Mouse (Mus musculus) spleen, adult 12 weeks (tissue): ENCODE measurements around the gene Vat1.
"Not testable (repeated sequence)": the region's sequence is repeated elsewhere in the genome, so short reads cannot be mapped to it uniquely, and the experiment has no call there.

ENCODE experiments used
- DNase-seq: peaks from one replicate; pipeline ENCODE4 v3.0.0; 2022; ENCODE audit warnings: low spot score

The Vat1 gene

DNA sequence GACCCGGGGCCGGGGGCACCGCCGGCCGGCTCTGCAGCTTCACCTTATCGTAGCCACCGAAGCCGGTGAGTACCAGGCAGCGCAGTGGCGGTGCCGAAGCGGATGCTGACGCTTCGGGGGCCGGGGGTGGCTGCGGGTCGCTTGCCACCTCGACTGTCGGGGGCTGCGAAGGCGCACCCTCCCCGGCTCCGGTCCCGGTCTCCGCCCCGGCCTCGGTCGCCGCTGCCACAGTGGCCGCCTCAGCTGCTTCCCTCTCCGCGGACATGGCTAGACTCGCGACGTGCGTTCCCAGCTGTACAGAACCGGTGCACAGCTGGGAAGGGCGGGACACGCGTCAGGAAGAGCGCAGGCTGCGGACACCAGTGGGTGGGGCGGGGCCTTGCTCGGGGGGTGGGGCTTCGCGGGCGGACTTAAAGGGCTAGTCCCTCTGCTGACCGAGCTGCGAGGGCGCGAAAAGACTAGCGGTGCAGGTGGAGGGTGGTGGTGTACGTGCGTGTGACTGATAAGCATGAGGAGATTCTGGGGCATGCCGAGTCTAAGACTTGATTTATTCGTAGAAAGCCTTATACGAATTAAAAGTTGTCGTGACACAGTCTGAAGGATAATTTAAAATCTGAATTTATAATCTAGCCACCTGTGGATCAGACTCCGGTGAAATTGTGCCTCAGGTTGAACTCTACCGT, at the start of gene Vat1:
Gene Vat1 (minus strand): TSS at position 362 of the 683 bp plus-strand sequence.
- peak; percentile 39 for DNase-seq

DNA sequence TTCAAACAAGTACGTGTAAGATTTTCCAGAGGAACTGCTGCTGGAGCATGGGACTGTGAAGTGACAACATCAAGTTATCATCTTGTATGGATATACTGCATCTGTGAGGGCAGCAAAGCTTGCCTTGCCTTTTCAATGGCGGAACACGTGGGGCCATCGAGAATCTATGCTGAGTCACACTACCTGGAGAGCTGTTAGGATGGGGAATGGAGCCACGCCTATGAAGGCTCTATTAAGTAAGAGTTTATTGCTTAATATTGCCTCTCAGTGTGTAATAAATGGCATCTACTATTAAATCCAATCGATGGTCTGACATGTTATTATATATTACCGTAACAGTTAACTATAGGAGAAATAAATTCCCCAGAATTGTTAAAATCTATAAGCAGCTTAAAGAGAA, 41.1 kb upstream of the Vat1 start:
- no peak for DNase-seq

DNA sequence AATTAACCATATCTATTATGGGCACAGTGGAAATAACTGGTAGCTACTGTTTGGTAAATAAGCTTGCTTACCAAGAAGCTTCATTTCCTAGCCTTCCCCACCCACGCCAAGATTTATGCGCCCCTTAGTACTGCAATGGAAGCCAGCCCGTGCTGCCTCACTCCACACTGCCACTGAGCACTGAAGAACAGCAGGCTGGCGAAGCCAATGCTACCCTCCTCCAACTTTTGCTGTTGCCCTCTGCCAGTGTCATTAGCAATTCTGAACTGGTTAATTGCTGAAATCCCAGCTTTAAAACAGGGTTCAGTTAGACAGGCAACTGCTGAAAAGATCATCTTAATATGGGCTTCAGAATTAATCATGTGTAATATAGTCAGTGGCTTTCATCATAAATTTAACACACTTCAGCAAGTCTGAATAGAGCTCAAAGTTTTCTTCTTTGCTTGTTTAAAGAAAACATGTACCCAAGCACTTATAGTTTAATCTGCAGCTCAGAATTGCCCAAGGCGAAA, 40.3 kb upstream of the Vat1 start:
- DNase-seq, result no peak

DNA sequence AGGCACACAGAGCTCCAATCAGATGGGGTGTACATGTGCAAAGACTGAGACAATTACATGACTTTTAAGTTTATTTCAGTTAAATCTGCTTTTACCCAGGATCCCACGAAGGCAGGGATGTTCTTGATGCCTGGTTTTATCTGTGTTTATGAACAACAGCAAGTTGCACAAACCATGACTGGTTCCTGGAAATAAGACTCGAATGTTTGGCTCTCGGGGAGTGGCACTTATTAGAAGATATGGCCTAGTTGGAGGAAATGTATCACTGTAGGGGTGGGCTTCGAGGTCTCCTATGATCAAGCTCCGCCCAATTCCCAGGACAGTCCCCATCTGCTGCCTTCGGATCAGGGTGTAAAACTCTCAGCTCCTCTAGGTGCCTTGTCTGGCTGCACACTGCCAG, 20.1 kb upstream of the Vat1 start:
- DNase-seq, result no peak

DNA sequence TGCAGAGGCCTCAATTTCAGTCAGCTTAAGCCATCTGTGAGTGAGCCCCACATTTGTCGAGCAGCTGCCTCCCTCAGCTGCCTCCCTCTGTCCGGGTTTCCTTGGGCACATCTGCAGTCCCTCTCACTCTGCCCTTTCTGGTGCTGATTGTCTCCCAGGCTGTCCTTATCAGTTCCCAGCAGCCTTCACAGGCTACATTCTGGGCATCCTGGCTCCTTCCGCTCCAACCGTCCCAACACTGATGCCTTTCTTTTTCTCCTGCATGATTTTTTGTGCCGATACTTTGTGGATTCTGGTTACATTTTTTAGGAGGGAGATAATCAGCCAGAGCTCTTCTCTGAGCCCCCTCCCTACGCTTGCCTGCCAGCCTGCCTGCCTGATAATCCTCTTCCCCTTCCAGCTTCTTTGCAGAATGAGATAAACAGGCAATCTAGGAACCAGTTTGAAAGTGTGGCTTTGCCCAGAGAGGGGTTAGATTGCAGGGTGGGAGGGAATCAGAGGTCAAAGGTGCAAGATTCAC, 19.5 kb upstream of the Vat1 start:
- DNase-seq, result no peak

DNA sequence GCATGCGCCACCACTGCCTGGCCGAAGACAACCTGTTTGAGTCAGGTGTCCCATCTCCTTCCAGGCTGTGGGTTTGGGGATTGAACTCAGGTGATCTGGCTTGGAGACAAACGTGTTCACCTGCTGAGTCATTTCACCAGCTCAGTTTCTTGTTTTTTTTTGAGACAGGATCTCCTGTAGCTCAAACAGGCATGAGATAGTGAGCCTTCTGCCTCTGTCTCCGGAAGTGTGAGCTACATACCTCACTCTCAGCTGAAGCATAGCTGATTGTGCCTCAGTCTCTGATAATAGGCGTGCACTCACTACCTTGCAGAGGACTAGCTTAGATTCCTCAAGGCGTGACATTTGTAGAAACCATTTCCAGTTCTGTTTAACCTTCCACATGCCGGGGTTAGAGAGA, 18.8 kb upstream of the Vat1 start:
- DNase-seq, result no peak

DNA sequence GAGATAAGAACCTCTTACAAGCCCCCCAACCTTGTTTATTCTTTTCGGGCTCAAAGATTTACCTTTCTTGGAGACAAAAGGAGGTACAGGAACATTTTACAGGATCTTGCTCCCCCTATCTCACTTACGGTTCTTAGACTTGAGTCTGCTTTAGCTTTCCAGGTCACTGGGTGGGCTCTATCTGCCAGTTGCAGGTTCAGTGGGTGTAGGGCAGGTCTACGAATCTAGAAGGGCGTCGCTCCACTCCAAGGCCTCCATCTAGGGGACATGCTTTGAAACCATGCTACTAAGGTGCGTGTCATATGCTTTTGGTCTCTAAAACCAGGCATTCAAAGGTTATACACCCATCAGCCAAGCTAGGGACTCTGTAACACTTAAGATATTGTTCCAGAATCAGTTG, 18.2 kb upstream of the Vat1 start:
- DNase-seq, result no peak

DNA sequence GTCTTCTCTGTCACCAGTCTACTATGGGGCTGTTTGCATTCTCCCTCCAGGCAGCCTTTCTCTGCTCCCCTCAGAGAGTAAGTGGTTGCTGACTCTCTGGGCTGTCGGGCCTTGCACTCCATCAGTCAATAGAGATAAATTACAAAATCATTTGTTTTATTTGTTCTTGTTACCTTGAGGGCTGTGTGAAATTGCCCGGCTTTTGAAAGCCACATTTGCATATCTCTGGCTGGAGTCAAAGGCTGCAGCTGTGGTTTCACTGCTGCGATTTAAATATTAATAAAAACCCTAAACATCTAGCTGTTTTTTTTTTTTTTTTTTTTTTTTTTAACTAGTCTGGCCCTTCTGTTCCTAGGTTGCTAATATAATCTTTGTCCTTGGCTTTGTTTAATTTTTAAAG, 17.8 kb upstream of the Vat1 start:
- DNase-seq, result no peak

DNA sequence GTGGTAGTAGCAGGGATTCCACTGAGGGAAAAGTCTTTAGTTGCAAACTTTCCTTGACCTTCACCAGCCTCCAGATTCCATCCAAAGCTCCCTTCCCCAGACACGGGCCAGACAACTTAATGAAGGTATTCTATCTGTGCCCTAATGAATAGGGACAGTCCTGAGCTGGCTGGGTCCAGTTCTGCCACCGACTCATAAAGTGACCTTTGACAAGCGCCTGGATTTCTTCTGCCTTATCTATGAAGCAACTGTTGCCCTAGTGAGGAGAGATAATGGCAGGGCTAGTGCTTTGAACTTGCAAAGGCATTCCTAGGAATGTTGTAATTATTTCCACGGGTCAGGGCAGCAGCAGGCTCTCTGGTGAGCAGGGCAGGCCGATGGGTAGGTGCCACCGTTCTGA, 14.9 kb upstream of the Vat1 start:
- no peak for DNase-seq

DNA sequence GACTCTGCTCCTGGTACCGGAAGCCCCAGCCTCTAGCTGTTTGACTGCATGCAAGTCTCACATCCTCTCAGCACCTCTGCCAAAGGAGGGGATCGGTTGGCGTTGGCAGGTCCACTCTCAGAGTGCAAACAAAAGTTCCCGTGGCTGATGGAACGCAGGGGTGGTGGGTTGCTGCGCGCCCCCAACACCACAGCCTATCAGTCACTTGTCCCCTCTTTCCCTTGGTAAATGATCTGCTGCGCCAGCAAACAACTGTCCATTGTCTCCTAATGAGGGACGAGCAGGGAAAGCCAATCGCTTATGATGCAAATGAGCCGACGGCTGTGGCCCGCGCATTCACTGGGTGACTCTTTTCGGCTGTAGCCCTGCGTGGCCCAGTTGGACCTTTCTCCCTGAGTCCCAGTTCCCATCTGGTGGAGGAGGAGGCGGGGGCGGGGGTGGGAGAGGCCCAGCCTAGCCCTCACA, 13.2 kb upstream of the Vat1 start:
- DNase-seq, result no peak

DNA sequence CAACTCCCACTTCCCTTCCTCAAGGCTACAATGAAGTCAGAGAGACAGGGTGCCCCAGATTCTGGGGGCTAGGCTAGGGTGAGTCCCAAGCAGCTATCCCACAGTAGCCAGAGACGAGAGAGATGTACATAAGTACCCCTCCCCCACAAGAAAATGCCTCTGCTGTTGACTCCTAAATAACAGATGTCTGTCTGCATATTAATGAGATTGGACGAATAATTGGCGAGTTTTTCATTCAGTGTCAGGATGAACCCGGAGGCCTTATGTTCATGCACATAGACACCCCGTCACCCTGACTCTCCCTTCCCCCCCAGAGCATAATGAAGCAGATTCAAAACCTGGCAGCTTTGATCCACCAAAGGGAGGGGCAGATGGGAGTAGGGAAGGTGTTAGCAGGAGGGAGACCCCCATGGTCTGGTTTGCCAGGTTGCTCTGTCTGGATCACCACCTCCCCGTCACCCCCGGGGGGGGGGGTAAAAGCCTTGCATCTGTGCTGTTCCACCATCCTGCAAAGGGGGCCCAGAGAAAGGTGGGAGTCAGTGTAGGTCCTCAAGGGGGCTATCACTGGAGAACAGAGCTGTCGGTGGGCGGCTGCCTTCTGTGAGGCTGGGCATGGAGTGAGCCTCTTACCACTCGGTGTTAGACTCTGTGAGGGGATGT, 11.7 kb upstream of the Vat1 start:
- DNase-seq, result no peak

DNA sequence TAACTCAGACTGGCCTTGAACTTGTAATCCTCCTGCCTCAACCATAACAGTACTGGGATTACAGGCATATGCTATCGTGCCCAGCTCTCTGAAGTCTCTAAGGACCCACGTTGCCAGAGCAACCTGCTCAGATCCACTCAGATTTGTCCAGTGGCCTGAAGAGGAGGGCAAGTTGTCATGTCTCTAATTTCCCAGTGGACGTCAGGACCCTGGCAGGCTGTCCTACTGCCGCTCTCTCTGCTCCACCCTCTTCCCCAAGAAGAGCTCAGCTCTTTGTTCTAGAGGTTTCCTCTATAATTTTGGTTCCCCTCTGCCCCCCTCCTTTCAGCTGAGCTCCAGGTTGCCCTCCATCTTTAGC, 11.1 kb upstream of the Vat1 start:
- no peak for DNase-seq

DNA sequence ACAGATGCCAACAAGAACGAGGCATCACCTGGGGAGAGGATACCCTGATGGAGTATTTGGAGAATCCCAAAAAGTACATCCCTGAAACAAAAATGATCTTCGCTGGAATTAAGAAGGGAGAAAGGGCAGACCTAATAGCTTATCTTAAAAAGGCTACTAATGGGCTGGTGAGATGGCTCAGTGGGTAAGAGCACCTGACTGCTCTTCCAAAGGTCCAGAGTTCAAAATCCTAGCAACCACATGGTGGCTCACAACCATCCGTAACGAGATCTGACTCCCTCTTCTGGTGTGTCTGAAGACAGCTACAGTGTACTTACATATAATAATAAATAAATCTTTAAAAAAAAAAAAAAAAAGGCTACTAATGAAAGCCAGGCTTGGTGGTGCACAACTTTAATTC, 10.3 kb upstream of the Vat1 start:
- not testable (repeated sequence) for DNase-seq

DNA sequence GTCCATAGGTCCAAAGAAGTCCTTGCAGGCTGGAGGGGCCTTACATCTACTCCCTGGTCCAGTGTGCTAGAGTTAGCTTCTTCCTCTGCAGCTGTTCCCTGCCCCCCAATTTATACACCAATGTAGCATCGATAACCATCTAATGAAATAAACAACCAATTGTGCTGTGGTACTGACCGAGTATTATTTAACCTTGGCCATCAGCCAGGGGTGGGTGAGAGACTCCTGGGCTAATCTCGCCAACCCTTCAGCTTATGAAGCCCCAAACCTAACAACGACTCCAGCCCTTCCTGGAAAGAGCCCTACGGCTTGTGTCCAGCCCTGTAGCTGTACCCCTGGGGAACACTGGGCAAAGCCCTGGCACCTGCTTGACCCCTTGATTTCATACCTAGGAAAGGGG, 8.3 kb upstream of the Vat1 start:
- DNase-seq, result no peak

DNA sequence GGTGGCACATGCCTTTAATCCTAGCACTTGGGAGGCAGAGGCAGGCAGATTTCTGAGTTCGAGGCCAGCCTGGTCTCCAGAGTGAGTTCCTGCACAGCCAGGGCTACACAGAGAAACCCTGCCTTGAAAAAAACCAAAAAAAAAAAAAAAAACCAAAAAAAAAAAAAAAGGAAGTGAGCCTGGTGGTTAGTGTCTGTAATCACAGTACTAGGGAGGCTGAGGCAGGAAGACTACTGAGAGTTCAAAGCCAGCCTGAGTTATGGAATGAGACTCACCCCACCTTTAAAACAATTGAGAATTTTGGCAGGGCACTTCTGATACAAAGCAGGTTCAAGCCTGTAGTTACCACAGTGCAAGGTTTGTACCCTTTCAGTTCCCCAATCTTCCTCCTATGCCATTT, 7.7 kb upstream of the Vat1 start:
- DNase-seq, result not testable (repeated sequence)

DNA sequence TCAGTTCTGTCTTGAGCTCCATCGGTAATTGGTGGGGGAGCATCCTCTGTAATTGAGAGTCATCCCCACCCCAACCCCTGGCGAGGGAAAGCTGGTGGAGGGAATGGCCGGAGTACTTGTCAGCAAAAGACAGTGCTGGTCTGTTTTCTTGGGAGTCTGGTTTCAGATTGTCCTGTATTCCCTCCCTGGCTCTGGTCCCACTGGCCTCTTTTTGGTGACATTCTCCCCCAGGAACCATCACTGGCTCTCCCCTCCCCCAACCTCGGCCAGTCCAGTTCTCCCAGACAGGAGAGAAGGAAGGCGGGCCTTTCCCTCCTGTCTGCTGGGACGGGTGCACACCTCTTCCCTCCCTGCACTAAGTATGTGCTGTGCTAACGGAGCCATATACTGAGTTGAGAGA, 6.3 kb upstream of the Vat1 start:
- no peak for DNase-seq

DNA sequence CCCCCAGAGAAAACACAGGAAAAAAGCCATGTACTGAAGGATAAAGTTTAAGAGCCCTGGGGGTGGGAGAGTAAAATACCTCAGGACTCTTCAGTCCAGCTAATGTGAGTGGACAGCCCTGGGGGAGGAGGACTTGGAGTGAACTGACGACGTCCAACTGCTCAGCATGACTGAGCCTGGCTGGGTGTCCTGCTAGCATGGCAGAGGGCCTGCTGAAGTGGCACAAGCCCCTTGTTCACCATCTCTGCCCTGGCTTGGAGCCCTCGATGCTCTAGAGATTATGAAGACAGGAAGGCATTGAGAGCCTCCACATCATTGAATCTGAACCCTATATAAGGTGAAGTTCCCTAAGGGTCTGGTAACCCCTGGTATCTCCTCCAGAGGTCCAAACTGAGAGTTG, 5.9 kb upstream of the Vat1 start:
- no peak for DNase-seq

DNA sequence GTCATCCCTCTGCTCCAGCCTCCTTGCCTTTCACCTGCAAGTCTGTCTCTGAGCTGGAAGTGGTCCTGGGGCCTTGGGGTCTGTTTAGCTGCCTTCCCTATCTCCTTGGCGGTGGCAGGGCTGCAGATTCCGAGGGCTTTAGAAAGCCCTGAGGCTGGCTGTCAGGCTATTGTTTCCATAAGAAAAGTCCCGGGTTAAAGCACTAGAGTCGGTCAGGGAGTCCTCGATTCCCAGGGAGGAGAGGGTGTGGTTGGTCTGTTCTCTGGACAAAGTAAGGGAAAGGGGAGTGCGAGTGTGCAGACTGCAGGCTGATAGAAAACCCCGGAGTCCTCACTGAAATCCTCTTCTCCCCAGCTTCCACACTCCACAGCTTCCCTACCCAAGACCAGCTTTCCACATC, 4.2 kb upstream of the Vat1 start:
- DNase-seq, result no peak

DNA sequence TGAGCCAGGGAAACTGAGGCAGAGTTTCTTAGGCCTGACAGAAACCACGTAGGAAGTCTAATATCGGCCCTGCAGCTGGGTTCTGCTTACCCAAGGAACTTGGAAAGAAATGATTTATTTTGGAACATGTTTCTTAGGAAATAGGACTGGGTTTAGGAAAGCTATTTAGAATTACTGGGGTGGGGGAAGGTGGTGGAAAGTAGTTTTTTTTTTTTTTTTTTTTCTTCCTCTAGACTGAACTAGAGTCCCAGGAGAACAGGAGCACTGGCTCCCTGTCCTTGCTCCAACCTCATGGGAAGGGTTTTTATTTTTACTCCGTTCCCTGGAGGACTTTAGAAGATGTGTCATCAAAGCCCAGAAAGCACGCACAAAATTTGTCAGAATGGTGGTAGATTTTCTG, 3.1 kb upstream of the Vat1 start:
- DNase-seq, result no peak

DNA sequence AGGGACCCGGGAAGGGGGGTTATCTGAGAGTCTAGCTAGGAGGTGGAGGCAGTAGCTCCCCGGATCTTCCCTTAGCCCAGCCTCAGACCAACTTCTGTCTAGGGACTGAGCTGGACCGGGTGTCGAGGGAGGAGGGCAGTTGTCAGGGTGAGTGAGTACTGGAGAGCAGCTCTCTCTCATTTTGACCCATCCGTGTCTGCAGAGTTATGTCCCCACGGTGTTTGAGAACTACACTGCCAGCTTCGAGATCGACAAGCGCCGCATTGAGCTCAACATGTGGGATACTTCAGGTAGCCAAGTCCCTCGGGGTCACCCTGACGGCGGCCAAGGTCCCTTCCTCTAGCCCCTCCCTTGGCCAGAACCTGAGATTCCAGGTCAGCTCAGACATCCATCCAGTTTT, 2.7 kb upstream of the Vat1 start:
- no peak for DNase-seq

DNA sequence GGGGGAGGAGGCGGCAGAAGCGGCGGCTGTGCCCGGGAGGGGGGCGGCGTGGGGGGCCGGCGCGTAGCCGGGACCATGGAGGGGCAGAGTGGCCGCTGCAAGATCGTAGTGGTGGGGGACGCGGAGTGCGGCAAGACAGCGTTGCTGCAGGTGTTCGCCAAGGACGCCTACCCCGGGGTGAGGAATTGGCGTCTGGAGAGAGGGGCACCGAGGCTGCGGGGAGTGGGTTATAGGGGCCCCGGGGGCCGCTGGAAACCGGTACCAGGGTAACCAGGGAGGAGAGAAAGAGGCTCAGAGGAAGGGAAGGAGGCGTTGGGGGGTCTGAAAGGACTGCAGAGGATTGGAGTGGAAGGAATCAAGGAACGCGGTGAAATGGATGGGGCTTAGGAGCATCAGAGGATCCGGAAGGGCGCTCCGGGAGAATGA, 2.2 kb upstream of the Vat1 start:
- DNase-seq, result no peak

DNA sequence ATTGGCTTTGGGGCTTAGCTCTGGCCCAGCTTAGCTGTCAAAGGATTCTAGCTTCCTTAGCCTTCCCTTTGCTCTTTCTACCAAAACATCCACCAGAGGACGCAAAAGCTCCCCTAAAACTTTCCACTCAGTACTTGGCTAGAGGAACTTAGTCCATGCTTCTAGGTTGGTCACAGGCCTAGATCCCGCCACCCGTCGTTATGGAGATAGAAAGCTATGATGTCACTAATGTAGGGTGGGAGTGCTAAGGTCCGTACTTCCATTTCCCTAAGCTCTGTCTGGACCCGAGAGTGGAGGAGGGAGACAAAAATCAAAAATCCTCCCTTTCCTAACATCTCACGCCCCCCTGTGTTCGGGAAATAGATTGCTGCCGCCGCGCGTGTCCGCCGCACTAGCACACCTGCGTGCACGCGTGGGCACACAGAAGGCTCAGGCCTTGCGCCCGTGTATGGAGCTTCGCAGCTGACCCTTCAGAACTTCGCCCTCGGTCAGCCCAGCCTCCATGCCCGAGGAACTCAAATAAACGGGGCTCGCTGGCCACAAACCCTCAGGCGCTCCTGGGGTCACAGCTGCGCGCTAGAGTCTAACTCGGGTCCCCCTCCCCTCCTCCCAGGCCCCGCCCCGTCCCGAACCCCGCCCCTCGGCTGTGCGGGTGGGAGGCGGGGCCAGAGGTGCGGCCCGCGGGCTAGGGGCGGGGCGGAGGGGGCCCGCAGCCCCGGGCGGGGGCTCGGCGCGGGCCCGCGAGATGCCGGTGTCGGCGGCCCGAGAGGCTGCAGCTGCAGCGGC, 1.6 kb upstream of the Vat1 start:
- peak; percentile 17 for DNase-seq

DNA sequence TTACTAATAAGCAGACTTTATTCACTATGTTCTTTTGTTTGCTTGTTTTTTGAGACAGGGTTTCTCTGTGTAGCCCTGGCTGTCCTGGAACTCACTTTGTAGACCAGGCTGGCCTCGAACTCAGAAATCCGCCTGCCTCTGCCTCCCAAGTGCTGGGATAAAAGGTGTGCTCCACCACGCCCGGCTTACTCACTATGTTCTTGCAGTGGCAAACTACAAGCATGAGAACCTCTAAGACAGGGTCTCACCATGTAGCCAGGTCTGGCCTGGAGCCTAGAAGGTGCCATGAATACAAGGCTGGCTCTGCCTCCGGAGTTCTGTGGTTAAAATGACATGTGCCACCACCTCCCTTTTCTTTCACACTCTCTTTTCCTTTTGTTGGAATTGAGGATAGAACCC, 521 bp upstream of the Vat1 start:
- not testable (repeated sequence) for DNase-seq
